Mouse (Mus musculus) forebrain, embryonic 13.5 days (tissue): ENCODE data around the gene Tex48. TPM values are rescaled to one million over a fixed set of nuclear protein-coding genes. Genes with fewer than 3 reads are reported as not detected.

Experiments used
- ATAC-seq: fragments of 200-750 bp; cut with Nextera tagmentation; 2 replicates; pipeline ENCODE4 v1.8.0; 2017
- H3K27ac ChIP-seq: fragments of 300-500 bp; sonication (generic); 2 replicates; pipeline ENCODE4 v1.5.1; 2015; ENCODE audit warnings: inconsistent platforms, mild to moderate bottlenecking, moderate library complexity
- H3K27me3 ChIP-seq: fragments of 300-500 bp; sonication (generic); 2 replicates; pipeline ENCODE4 v1.6.1; 2015; ENCODE audit warnings: mild to moderate bottlenecking, inconsistent platforms
- H3K36me3 ChIP-seq: fragments of 300-500 bp; sonication (generic); 2 replicates; pipeline ENCODE4 v1.6.1; 2015; ENCODE audit warnings: mild to moderate bottlenecking, inconsistent platforms; ENCODE audit not compliant: poor library complexity, severe bottlenecking
- H3K4me1 ChIP-seq: fragments of 300-500 bp; sonication (generic); 2 replicates; pipeline ENCODE4 v1.6.1; 2015; ENCODE audit warnings: inconsistent platforms
- H3K4me2 ChIP-seq: fragments of 300-500 bp; sonication (generic); 2 replicates; pipeline ENCODE4 v1.6.1; 2015; ENCODE audit warnings: inconsistent platforms, mild to moderate bottlenecking, moderate library complexity
- H3K4me3 ChIP-seq: fragments of 300-500 bp; sonication (generic); 2 replicates; pipeline ENCODE4 v1.5.1; 2015; ENCODE audit warnings: mild to moderate bottlenecking, inconsistent platforms
- H3K9ac ChIP-seq: fragments of 300-500 bp; sonication (generic); 2 replicates; pipeline ENCODE4 v1.6.1; 2015; ENCODE audit warnings: mild to moderate bottlenecking, inconsistent platforms
- H3K9me3 ChIP-seq: fragments of 300-500 bp; sonication (generic); replicated peaks from 2 replicates; pipeline ENCODE4 v1.6.1; 2016; ENCODE audit warnings: inconsistent platforms
- WGBS: fragments of 180-500 bp; shearing (Covaris S2); methylation state at CpG from one replicate; pipeline ENCODE4 v1.1.7; 2015; 5-methylcytosine and 5-hydroxymethylcytosine counted together
- polyA plus RNA-seq: library from polyadenylated mRNA; unstranded; fragments of >200 nt; fragmentation: Nextera tagmentation; extraction: Ambion mirVana; gene quantifications from 2 replicates; pipeline ENCODE4 v1.2.1, GENCODE M21; 2015

The Tex48 gene
- polyA plus RNA-seq, 1 experiment from 2014 or later: not detected

GRCm38 (mm10) chr4:63561861-63562675 lies 60.2 kb downstream of the Tex48 start:
- H3K27me3 ChIP-seq: peaks cover 7% of the 10 kb centered on the region; the same call in 1 of the 2 replicates
- no peak for ATAC-seq
- H3K4me1 ChIP-seq: peaks cover 33% of the 10 kb centered on the region
- H3K4me2 ChIP-seq: no peak overlapping the region
- H3K9ac ChIP-seq: no peak overlapping the region
- H3K27ac ChIP-seq: no peak overlapping the region
- H3K9me3 ChIP-seq: no peaks in the 10 kb centered on the region
- WGBS: 87% methylated on average over 7 of the region's 7 CpGs
- no peaks in the 10 kb centered on the region for H3K36me3 ChIP-seq
- no peak overlapping the region for H3K4me3 ChIP-seq

DNA sequence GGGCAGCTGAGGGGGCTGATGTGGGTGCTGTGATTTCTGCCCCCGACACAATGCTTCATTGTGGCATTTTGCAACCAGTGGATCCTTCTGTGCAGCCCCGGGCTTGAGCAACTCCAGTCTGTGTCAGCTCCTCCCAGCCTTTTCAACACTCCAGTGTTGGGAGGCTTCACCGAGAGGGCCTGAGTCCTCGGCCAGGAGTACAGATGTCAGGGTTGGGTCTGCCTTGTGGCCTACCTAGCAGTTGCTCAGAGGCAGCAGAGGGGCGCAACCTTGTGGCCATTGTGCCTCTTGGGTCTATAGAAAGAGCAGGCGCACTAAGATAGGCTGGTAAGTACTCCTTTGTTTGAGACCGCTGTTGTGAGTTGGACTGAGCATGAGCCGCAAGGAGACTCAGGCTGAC lies 62.1 kb downstream of the Tex48 start:
- no peak overlapping the region for H3K4me2 ChIP-seq
- no peak overlapping the region for H3K4me3 ChIP-seq
- H3K9me3 ChIP-seq: no peaks in the 10 kb centered on the region
- no peak overlapping the region for H3K27ac ChIP-seq
- no peak for ATAC-seq
- WGBS: 56% methylated on average over 8 of the region's 8 CpGs
- peaks cover 7% of the 10 kb centered on the region; the same call in 1 of the 2 replicates for H3K36me3 ChIP-seq
- no peak overlapping the region for H3K9ac ChIP-seq
- H3K4me1 ChIP-seq: peaks cover 35% of the 10 kb centered on the region
- H3K27me3 ChIP-seq: peaks cover 7% of the 10 kb centered on the region; the same call in 1 of the 2 replicates

DNA sequence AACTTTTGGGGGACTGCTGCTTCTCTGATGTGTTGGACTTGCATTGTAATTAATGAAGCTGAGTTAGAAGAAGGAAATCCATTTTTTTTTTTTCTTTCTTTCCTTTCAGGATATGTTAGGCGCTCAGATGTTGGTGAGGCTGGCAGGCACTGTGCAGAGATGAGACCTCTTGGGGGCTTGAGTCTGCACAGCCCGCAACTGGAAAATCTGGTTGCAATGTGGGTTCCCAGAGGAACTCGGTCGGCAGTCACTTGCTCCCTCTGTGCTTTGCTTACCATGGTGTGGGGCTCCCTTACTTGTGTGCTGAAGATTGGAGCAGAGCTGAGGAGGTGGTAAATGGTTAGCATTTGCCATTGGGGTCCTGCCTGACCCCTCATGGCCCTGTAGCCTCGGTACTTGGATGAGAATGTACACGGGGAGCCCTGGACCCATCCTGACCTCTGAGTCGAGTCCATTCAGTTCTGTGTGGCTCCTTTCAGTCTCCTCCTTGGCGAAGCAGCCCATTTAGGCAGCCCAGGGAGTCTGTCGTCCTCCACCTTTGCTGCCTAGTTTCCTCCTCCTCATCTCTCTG lies 63.0 kb downstream of the Tex48 start:
- Histone ChIP-seq H3K4me2 (peak overlapping the region; percentile 77), H3K4me1 (peaks cover 35% of the 10 kb centered on the region), H3K9me3 (no peaks in the 10 kb centered on the region), H3K4me3 (peak overlapping the region; percentile 55), H3K27ac (no peak overlapping the region), H3K27me3 (peaks cover 7% of the 10 kb centered on the region; the same call in 1 of the 2 replicates), H3K9ac (peak overlapping the region; percentile 77), H3K36me3 (peaks cover 14% of the 10 kb centered on the region; the same call in 1 of the 2 replicates)
- ATAC-seq: peak; percentile 34
- 48% methylated on average over 9 of the region's 9 CpGs for WGBS

- Histone ChIP-seq H3K9me3 (no peaks in the 10 kb centered on the region), H3K9ac (peak within 1 kb of the TSS; percentile 77), H3K4me2 (peak within 1 kb of the TSS; percentile 77), H3K4me3 (peak within 1 kb of the TSS; percentile 55), H3K36me3 (peaks cover 19% of the 10 kb centered on the region; the same call in 1 of the 2 replicates), H3K4me1 (peaks cover 35% of the 10 kb centered on the region), H3K27ac (no peak within 1 kb of the TSS), H3K27me3 (peaks cover 7% of the 10 kb centered on the region; the same call in 1 of the 2 replicates)
- under 1% methylated on average over 81 of the region's 81 CpGs for WGBS
- ATAC-seq: peak; percentile 89
Observed at GRCm38 (mm10) chr4:63558407-63559081, 63.7 kb downstream of the Tex48 start, which contains the start of gene Tmem268. TSS of gene Tmem268 (plus strand) at chr4:63558781.

- H3K4me3 ChIP-seq: peak overlapping the region; percentile 55
- 25% methylated on average over 16 of the region's 16 CpGs for WGBS
- H3K36me3 ChIP-seq: peaks cover 29% of the 10 kb centered on the region
- no peak overlapping the region for H3K9ac ChIP-seq
- H3K4me2 ChIP-seq: peak overlapping the region; percentile 77
- H3K27ac ChIP-seq: no peak overlapping the region
- peaks cover 35% of the 10 kb centered on the region for H3K4me1 ChIP-seq
- H3K9me3 ChIP-seq: no peaks in the 10 kb centered on the region
- peaks cover 7% of the 10 kb centered on the region; the same call in 1 of the 2 replicates for H3K27me3 ChIP-seq
- no peak for ATAC-seq
Observed at GRCm38 (mm10) chr4:63557124-63558059, 64.8 kb downstream of the Tex48 start.

Other genes with a start within 250 kb of the Tex48 start
- gene Akna, start 219.1 kb downstream of the Tex48 start, polyA plus RNA-seq: 21.7 and 23.1 TPM in 2 replicates
- 5.5 and 6.1 TPM in 2 replicates for gene Whrn, start 126.4 kb downstream of the Tex48 start, polyA plus RNA-seq
- 444 and 467 TPM in 2 replicates for gene Atp6v1g1, start 77.7 kb downstream of the Tex48 start, polyA plus RNA-seq
- 4.4 and 4.7 TPM in 2 replicates for gene Tmem268, start 63.6 kb downstream of the Tex48 start, polyA plus RNA-seq
- not detected in 2 replicates for gene Gm11213, start 17.2 kb downstream of the Tex48 start, polyA plus RNA-seq
- gene Gm11214, start 41.0 kb upstream of the Tex48 start, polyA plus RNA-seq: not detected in 2 replicates
- gene Tnfsf15, start 122.7 kb upstream of the Tex48 start, polyA plus RNA-seq: not detected in 2 replicates
- 0.08 TPM in 1 of 2 replicates, not detected in the other for gene Tnfsf8, start 238.9 kb upstream of the Tex48 start, polyA plus RNA-seq